ENCODE assay signal across 27 mouse cellular contexts in genomic region chr16:70900085-70900484, GRCm38 (mm10).
A peak's percentile ranks its signal among the peaks of the same experiment; 100 is the strongest.
DNase-seq lines count a peak whose midpoint lies in the region; ATAC-seq and TF ChIP-seq lines count a peak whose summit lies in the region.
"Had no signal": no experiment of that assay in that cellular context is flagged by ENCODE, and none has a peak within 500 bp of the region (broad histone marks: within the 10 kb centered on the region; RNA-seq: fewer than 3 reads in every experiment).

No protein-coding gene starts in this region.

- no peak for TF ChIP-seq CTCF in midbrain, postnatal 0 days (IDR thresholded peaks at IDR 0.05)
- no peak for TF ChIP-seq CTCF in brain, embryonic 14.5 days (IDR thresholded peaks at IDR 0.05; ENCODE audit: borderline replicate concordance, extremely low read depth, insufficient read depth, insufficient read length)

- no peak for ATAC-seq in embryonic facial prominence, embryonic 14.5 days (ENCODE audit: low read depth)
- ATAC-seq in midbrain, postnatal 0 days (ENCODE audit: low FRiP score) = no peak
- ATAC-seq in midbrain, embryonic 11.5 days (ENCODE audit: low FRiP score) = no peak
- ATAC-seq: forebrain, embryonic 13.5 days; intestine, embryonic 15.5 days; Patski had no signal

- H3K27ac ChIP-seq in embryonic facial prominence, embryonic 14.5 days (replicated peaks; ENCODE audit: low read depth, low read length) = no peak overlapping the region
- no peak overlapping the region for H3K27ac ChIP-seq in embryonic facial prominence, embryonic 10.5 days (replicated peaks)
- H3K27ac ChIP-seq in midbrain, postnatal 0 days (ENCODE audit: low read depth, low read length) = no peak overlapping the region
- no peak overlapping the region for H3K27ac ChIP-seq in midbrain, embryonic 11.5 days (ENCODE audit: low read depth, low read length)
- H3K27ac ChIP-seq: embryonic facial prominence, embryonic 13.5 days; forebrain, embryonic 10.5 days; forebrain, embryonic 13.5 days; heart, adult 2 months; heart, embryonic 10.5 days; heart, embryonic 13.5 days; hindbrain, embryonic 14.5 days; intestine, embryonic 15.5 days had no signal

- H3K9ac ChIP-seq in embryonic facial prominence, embryonic 14.5 days (ENCODE audit: low read depth, low read length) = no peak overlapping the region
- H3K9ac ChIP-seq in midbrain, postnatal 0 days (replicated peaks; ENCODE audit: low read length, poor library complexity, severe bottlenecking) = no peak overlapping the region
- no peak overlapping the region for H3K9ac ChIP-seq in midbrain, embryonic 11.5 days (ENCODE audit: low read length)
- H3K9ac ChIP-seq: embryonic facial prominence, embryonic 13.5 days; forebrain, embryonic 13.5 days; heart, embryonic 13.5 days; hindbrain, embryonic 14.5 days; intestine, embryonic 15.5 days had no signal

- no peaks in the 10 kb centered on the region for H3K9me3 ChIP-seq in embryonic facial prominence, embryonic 14.5 days (ENCODE audit: control insufficient read depth, low read length)
- no peaks in the 10 kb centered on the region for H3K9me3 ChIP-seq in embryonic facial prominence, embryonic 10.5 days
- 0 out of 2 replicates have a peak, but pooled peaks cover 4% of the 10 kb centered on the region for H3K9me3 ChIP-seq in midbrain, postnatal 0 days (ENCODE audit: low read length)
- no peaks in the 10 kb centered on the region for H3K9me3 ChIP-seq in midbrain, embryonic 11.5 days (ENCODE audit: control insufficient read depth, low read length)
- H3K9me3 ChIP-seq: embryonic facial prominence, embryonic 13.5 days; forebrain, embryonic 10.5 days; heart, embryonic 10.5 days; heart, embryonic 13.5 days; intestine, embryonic 15.5 days had no signal

- H3K4me3 ChIP-seq in embryonic facial prominence, embryonic 14.5 days (ENCODE audit: low read depth, low read length) = no peak overlapping the region
- no peak overlapping the region for H3K4me3 ChIP-seq in embryonic facial prominence, embryonic 10.5 days
- H3K4me3 ChIP-seq in midbrain, postnatal 0 days (ENCODE audit: low read depth, low read length) = no peak overlapping the region
- no peak overlapping the region for H3K4me3 ChIP-seq in midbrain, embryonic 11.5 days (ENCODE audit: low read depth, low read length)
- H3K4me3 ChIP-seq: embryonic facial prominence, embryonic 13.5 days; forebrain, embryonic 10.5 days; forebrain, embryonic 13.5 days; heart, adult 2 months; heart, embryonic 10.5 days; heart, embryonic 13.5 days; intestine, embryonic 15.5 days had no signal

- WGBS in embryonic facial prominence, embryonic 14.5 days = 77% methylated on average over 5 of the region's 5 CpGs
- 95% methylated on average over 5 of the region's 5 CpGs for WGBS in embryonic facial prominence, embryonic 10.5 days
- 82% methylated on average over 5 of the region's 5 CpGs for WGBS in midbrain, postnatal 0 days
- WGBS in midbrain, embryonic 11.5 days = 90% methylated on average over 5 of the region's 5 CpGs

- no peak for TF ChIP-seq POLR2A in brain, embryonic 14.5 days (IDR thresholded peaks at IDR 0.05; ENCODE audit: borderline replicate concordance, extremely low read depth, insufficient read depth, insufficient read length, poor library complexity, severe bottlenecking)

- H3K27me3 ChIP-seq in embryonic facial prominence, embryonic 14.5 days (replicated peaks; ENCODE audit: control insufficient read depth, insufficient read depth, low read length) = no peaks in the 10 kb centered on the region
- H3K27me3 ChIP-seq in embryonic facial prominence, embryonic 10.5 days (replicated peaks; ENCODE audit: low read depth, poor library complexity, severe bottlenecking) = no peaks in the 10 kb centered on the region
- no peaks in the 10 kb centered on the region for H3K27me3 ChIP-seq in midbrain, postnatal 0 days (ENCODE audit: insufficient read depth, low read length)
- H3K27me3 ChIP-seq in midbrain, embryonic 11.5 days (ENCODE audit: control insufficient read depth, insufficient read depth, low read length) = no peaks in the 10 kb centered on the region
- H3K27me3 ChIP-seq: CH12.LX; embryonic facial prominence, embryonic 13.5 days; forebrain, embryonic 13.5 days; heart, embryonic 13.5 days; intestine, embryonic 15.5 days; Patski had no signal

- no peaks in the 10 kb centered on the region for H3K4me1 ChIP-seq in embryonic facial prominence, embryonic 14.5 days (ENCODE audit: control insufficient read depth, insufficient read depth, low read length)
- no peaks in the 10 kb centered on the region for H3K4me1 ChIP-seq in embryonic facial prominence, embryonic 10.5 days
- H3K4me1 ChIP-seq in midbrain, postnatal 0 days (ENCODE audit: insufficient read depth, low read length) = no peaks in the 10 kb centered on the region
- H3K4me1 ChIP-seq in midbrain, embryonic 11.5 days (ENCODE audit: control insufficient read depth, insufficient read depth, low read length) = no peaks in the 10 kb centered on the region
- H3K4me1 ChIP-seq: embryonic facial prominence, embryonic 13.5 days; forebrain, embryonic 10.5 days; forebrain, embryonic 13.5 days; heart, embryonic 10.5 days; heart, embryonic 13.5 days; intestine, embryonic 15.5 days had no signal

- H3K4me2 ChIP-seq in embryonic facial prominence, embryonic 14.5 days (ENCODE audit: low read depth, low read length) = no peak overlapping the region
- no peak overlapping the region for H3K4me2 ChIP-seq in midbrain, postnatal 0 days (ENCODE audit: low read depth, low read length, poor library complexity, severe bottlenecking)
- H3K4me2 ChIP-seq in midbrain, embryonic 11.5 days = no peak overlapping the region
- H3K4me2 ChIP-seq: embryonic facial prominence, embryonic 13.5 days; forebrain, embryonic 13.5 days; heart, embryonic 13.5 days; hindbrain, embryonic 14.5 days; intestine, embryonic 15.5 days had no signal

- intact Hi-C loops in left cerebral cortex, postnatal 4 days (cut with DNase I) = no loop called here
- intact Hi-C loops in left cerebral cortex, postnatal 10 days (cut with DNase I) = no loop called here

- DNase-seq in embryonic facial prominence, embryonic 14.5 days (ENCODE audit: low spot score) = peak; percentile 6
- no peak for DNase-seq in embryonic facial prominence, embryonic 10.5 days (ENCODE audit: low spot score)
- peak; percentile 15 for DNase-seq in left cerebral cortex, postnatal 4 days
- no peak for DNase-seq in left cerebral cortex, postnatal 10 days (ENCODE audit: extremely low spot score in 1 of 2, low spot score in 2 of 2)
- DNase-seq in midbrain, postnatal 0 days (ENCODE audit: low spot score) = peak; percentile 44
- no peak for DNase-seq in midbrain, embryonic 11.5 days (ENCODE audit: low spot score, missing footprints)
- peak; percentile 72 for DNase-seq in brain, embryonic 14.5 days (ENCODE audit: low read depth)
- DNase-seq: adrenal gland, postnatal 10 days; adrenal gland, postnatal 36 days; B cell, adult 2 months; cerebellum, adult 11-12 months; cerebellum, adult 8-10 months; cerebellum, postnatal 14 days; gastrocnemius, postnatal 25 days; heart, adult 2 months; heart, postnatal 14 days; heart, postnatal 4 days had no signal

- no peaks in the 10 kb centered on the region for H3K36me3 ChIP-seq in embryonic facial prominence, embryonic 14.5 days (ENCODE audit: control insufficient read depth, insufficient read depth, low read length)
- no peaks in the 10 kb centered on the region for H3K36me3 ChIP-seq in embryonic facial prominence, embryonic 10.5 days (replicated peaks)
- H3K36me3 ChIP-seq in midbrain, postnatal 0 days (ENCODE audit: insufficient read depth, low read length) = no peaks in the 10 kb centered on the region
- no peaks in the 10 kb centered on the region for H3K36me3 ChIP-seq in midbrain, embryonic 11.5 days (ENCODE audit: control insufficient read depth, insufficient read depth, low read length)
- H3K36me3 ChIP-seq: embryonic facial prominence, embryonic 13.5 days; forebrain, embryonic 10.5 days; G1E; heart, embryonic 10.5 days; heart, embryonic 13.5 days; intestine, embryonic 15.5 days had no signal

Comparison
In these comparisons a context has a peak if more than half of its experiments do, and no peak if none do; other contexts are left out.
1. DNase-seq: peak in embryonic facial prominence, embryonic 14.5 days (single experiment), left cerebral cortex, postnatal 4 days (single experiment), midbrain, postnatal 0 days (single experiment) and brain, embryonic 14.5 days (single experiment); none in embryonic facial prominence, embryonic 10.5 days (single experiment), left cerebral cortex, postnatal 10 days (0 of 2) and midbrain, embryonic 11.5 days (single experiment).